Mouse (Mus musculus) monocyte, adult 5-6 weeks (primary cell): ENCODE measurements around the gene Nkx6-2. TPM values are rescaled to one million over a fixed set of nuclear protein-coding genes. Genes with fewer than 3 reads are reported as not detected.

ENCODE experiments used
- ATAC-seq: fragments of 153-309, 156-312 bp; replicated peaks from 2 replicates; pipeline ENCODE4 v1.8.0; 2017; ENCODE audit warnings: mild to moderate bottlenecking; ENCODE audit not compliant: low TSS enrichment, insufficient number of reproducible peaks, severe bottlenecking, poor library complexity, low FRiP score
- total RNA-seq: library from RNA; stranded (forward); fragments of 200-1000, 200-491, 200-594 nt; gene quantifications from 3 replicates; pipeline ENCODE4 v1.2.3, GENCODE M21; 2017

Nkx6-2 gene
- total RNA-seq, 1 experiment from 2014 or later = not detected

DNA sequence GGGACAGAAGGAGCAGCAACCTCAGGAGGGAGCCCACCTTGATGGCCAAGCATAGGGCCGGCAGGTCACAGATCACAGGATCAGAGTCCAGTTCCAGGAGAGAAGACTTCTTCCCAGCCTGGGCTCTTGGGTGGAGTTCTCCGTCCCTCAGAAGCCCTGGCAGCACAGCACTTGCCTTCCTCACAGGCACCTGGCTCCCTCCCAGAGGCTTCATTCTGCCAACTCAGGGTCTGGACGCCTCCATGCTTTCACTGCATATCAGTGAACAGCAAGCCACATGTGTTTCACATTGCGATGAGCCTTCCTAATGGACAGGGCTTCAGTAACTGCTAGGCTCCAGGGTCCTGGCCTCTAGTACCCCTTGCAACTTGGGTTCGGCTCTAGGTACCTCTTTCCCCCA is 46.3 kb downstream of the Nkx6-2 start:
- ATAC-seq = no peak

GRCm38 (mm10) chr7:139531428-139531801 is 51.2 kb downstream of the Nkx6-2 start:
- no peak for ATAC-seq

DNA sequence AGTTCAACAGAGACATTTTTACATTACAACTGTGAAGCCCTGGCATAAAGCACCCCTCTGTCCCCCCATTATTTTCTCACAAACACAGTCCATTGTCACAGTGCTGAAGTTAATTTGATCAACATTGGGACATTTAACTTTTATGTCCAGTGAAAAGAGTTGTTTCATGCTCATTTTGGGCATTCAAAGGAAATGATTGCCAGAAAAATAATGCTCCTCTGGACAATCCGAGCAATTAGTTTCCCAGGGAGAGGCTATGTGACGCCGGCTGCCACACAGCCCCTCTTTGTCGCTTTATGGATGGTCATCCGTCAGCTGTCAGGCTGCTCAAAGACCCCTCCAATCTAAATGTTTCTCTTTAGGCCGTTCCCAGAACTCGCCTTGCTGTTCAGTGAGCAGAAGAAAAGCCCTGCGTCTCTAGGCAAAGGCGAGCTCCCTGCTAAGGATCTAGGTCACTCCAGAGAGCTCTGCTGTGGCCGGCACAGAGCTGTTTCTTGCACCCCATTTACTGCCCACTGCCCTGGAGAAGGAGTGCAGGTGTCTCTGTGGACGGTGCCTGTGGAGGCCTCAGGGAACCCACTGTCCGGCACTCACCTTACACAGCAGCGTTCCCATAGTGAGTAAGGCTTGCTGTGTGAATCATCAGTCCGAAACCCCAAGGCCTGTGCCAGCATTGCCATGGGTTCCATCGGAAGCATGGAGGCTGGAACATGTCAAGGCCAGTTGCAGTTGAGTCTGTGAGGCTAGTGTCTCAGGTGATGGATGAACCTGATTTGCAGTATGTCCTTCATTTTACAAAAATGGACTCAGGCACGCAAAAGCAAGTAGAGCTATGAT is 51.8 kb downstream of the Nkx6-2 start:
- ATAC-seq = no peak

Other genes with a start within 250 kb of the Nkx6-2 start
- 9.5 to 39.9 TPM (median 10.0 TPM) in 3 replicates for gene Inpp5a, start 193.7 kb downstream of the Nkx6-2 start, total RNA-seq
- gene Cfap46, start 101.0 kb upstream of the Nkx6-2 start, total RNA-seq = not detected in 3 replicates